Mouse (Mus musculus) olfactory bulb, adult 2 months (tissue): ENCODE measurements around the gene Ewsr1.
"Not testable (repeated sequence)": the region's sequence is repeated elsewhere in the genome, so short reads cannot be mapped to it uniquely, and the experiment has no call there.

ENCODE experiments used
- CTCF ChIP-seq: fragments of 200-500 bp; IDR thresholded peaks from 2 replicates; pipeline ENCODE4 v1.5.1; 2012; ENCODE audit warnings: low read depth, mild to moderate bottlenecking, low read length, moderate library complexity; ENCODE audit not compliant: insufficient read depth
- POLR2A ChIP-seq: fragments of 200-500 bp; IDR thresholded peaks from 2 replicates; pipeline ENCODE4 v1.6.1; 2012; ENCODE audit warnings: mild to moderate bottlenecking, low read depth, low read length, moderate library complexity; ENCODE audit not compliant: insufficient read depth

DNA sequence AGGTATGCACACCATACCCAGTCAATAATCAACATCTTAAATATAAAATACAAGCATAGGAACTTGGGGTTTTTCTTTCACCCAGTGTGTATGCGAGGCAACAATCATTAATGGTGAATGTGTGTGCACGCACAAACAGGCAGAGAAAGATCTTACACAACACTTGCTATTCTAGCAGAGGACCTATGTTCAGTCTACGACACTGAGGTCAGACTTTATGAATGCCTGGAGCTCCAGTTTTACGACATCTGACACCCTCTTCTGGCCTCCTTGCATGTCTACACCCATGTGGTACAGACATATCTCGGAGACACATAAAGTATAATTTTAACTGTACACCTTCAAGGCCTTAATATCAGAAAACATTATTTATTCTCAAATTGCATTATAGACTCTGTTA lies 22.2 kb downstream of the Ewsr1 start:
- not testable (repeated sequence) for TF ChIP-seq POLR2A, CTCF
